Mouse (Mus musculus) heart, postnatal 0 days (tissue): ENCODE data around the gene Chd8. TPM values are rescaled to one million over a fixed set of nuclear protein-coding genes. Genes with fewer than 3 reads are reported as not detected.

ENCODE experiments used
- ATAC-seq: fragments of 200-750 bp; cut with Nextera tagmentation; 2 replicates; pipeline ENCODE4 v1.8.0; 2017; ENCODE audit warnings: low read depth, moderate number of reproducible peaks, moderate library complexity; ENCODE audit not compliant: insufficient read depth
- DNase-seq: peaks from one replicate; pipeline ENCODE4 v3.0.0-alpha.2; 2016; ENCODE audit warnings: low spot score
- H3K27ac ChIP-seq: fragments of 300-500 bp; sonication (generic); 2 replicates; pipeline ENCODE4 v1.5.1; 2014; ENCODE audit warnings: low read depth, mild to moderate bottlenecking
- H3K27me3 ChIP-seq: fragments of 300-500 bp; sonication (generic); 2 replicates; pipeline ENCODE4 v1.6.1; 2014; ENCODE audit warnings: low read length, mixed read lengths; ENCODE audit not compliant: control insufficient read depth, insufficient read depth
- H3K36me3 ChIP-seq: fragments of 300-500 bp; sonication (generic); replicated peaks from 2 replicates; pipeline ENCODE4 v1.6.1; 2014; ENCODE audit warnings: low read length, mixed read lengths; ENCODE audit not compliant: control insufficient read depth, insufficient read depth
- H3K4me1 ChIP-seq: fragments of 300-500 bp; sonication (generic); 2 replicates; pipeline ENCODE4 v1.6.1; 2014; ENCODE audit warnings: antibody characterized with exemption; ENCODE audit not compliant: control insufficient read depth, insufficient read depth
- H3K4me2 ChIP-seq: fragments of 300-500 bp; sonication (generic); 2 replicates; pipeline ENCODE4 v1.6.1; 2014; ENCODE audit warnings: low read depth, mild to moderate bottlenecking, low read length, moderate library complexity
- H3K4me3 ChIP-seq: fragments of 300-500 bp; sonication (generic); 2 replicates; pipeline ENCODE4 v1.5.1; 2014; ENCODE audit warnings: low read depth, low read length
- H3K9ac ChIP-seq: fragments of 300-500 bp; sonication (generic); replicated peaks from 2 replicates; pipeline ENCODE4 v1.6.1; 2014; ENCODE audit warnings: low read depth, low read length, mixed read lengths
- H3K9me3 ChIP-seq: fragments of 300-500 bp; sonication (generic); replicated peaks from 2 replicates; pipeline ENCODE4 v1.6.1; 2016; ENCODE audit warnings: low read length; ENCODE audit not compliant: control insufficient read depth
- CTCF ChIP-seq: IDR thresholded peaks from 2 replicates; pipeline ENCODE4 v1.5.1; 2016; ENCODE audit warnings: antibody characterized with exemption, control low read depth, low read depth
- EP300 ChIP-seq: IDR thresholded peaks from 2 replicates; pipeline ENCODE4 v1.6.1; 2016; ENCODE audit warnings: antibody characterized with exemption, low read depth
- WGBS: fragments of 180-500 bp; shearing (Covaris S2); extraction: QIAGEN DNeasy Blood & Tissue Kit; methylation state at CpG from one replicate; pipeline ENCODE4 v1.1.7; 2014; 5-methylcytosine and 5-hydroxymethylcytosine counted together
- polyA plus RNA-seq: library from polyadenylated mRNA; unstranded; fragments of >200 nt; fragmentation: Nextera tagmentation; extraction: Ambion mirVana; gene quantifications from 2 replicates; pipeline ENCODE4 v1.2.1, GENCODE M21; 2015
- total RNA-seq: library from RNA; depleted of rRNA; stranded (reverse); fragments of >200 nt; gene quantifications from 2 replicates; pipeline ENCODE4 v1.2.3, GENCODE M21; 2014; ENCODE audit warnings: low replicate concordance

Gene Chd8
- total and polyA plus RNA-seq, 2 experiments from 2014 or later, result 13.0 to 28.8 TPM

DNA sequence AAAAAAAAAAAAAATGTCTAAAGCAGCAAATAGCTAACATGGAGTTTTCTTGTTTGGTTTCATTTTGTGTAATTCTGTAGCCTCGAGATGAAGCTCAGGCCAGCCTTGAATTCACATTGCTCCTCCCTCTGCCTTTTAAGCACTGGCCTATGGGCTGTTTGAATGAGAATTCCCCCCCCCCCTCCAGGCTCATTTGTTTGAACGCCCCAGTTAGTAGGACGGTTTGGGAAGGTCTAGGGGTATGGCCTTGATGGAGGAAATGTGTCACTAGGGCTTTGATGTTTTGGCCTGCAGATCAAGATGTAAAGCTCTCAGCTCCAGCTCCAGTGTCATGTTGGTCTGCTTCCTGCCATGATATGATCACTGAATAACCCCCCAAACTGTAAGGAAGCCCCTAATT, 15.2 kb upstream of the Chd8 start:
- no peak for ATAC-seq
- H3K4me3 ChIP-seq, result no peak overlapping the region
- peaks cover 37% of the 10 kb centered on the region for H3K36me3 ChIP-seq

DNA sequence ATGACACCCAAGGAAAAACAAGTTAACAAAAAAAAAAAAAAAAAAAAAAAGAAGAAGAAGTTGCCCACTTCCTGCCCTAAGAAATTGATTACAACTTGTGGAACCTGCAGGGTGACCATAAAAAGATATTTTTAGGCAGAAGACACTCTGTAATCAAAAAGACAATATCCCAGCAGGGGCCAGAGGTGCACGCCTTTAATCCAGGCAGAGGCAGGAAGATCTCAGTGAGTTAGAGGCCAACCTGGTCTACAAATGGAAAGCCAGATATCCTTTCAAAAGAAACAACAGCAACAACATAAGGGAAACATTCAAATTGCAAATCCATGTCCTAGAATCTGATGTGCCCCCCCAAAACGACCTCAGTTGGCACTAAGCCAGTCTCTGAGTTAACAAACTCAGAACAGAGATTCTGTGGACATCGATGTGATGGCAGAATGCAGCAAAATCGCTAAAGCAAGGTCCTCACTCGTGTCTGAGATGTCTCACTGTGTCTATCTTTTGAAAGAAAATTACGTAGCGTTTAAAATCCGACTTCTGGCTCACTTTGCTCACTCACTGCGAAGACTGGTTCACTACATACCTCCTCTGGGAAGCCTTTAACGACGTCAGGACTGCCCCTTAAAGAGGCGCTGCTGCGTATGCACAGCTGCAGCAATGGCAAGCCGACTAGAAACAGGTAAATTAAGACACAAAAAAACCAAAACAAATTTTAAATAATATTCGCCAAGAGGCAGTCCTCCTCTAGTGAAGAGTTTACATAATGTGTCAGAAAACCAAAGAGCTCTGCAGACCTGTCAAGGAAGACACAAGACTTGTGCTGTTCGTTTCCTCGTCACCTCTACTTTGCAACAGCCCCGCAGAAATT, 1.0 kb downstream of the Chd8 start:
- no peak for DNase-seq
- 6% methylated on average over 18 of the region's 18 CpGs for WGBS
- Histone ChIP-seq H3K27me3 (no peaks in the 10 kb centered on the region), H3K36me3 (no peaks in the 10 kb centered on the region), H3K27ac (peak overlapping the region; percentile 95), H3K4me2 (peak overlapping the region; percentile 86), H3K9ac (peak overlapping the region; percentile 86), H3K4me3 (peak overlapping the region; percentile 86), H3K4me1 (peaks cover 11% of the 10 kb centered on the region; the same call in 1 of the 2 replicates), H3K9me3 (no peaks in the 10 kb centered on the region)
- no peak for ATAC-seq
- TF ChIP-seq CTCF, result no peak

More for the DNA sequence above, 15.2 kb upstream of the Chd8 start:
- DNase-seq, result no peak
- WGBS, result 59% methylated on average over 3 of the region's 3 CpGs
- Histone ChIP-seq H3K4me1 (no peaks in the 10 kb centered on the region), H3K4me2 (no peak overlapping the region), H3K9me3 (no peaks in the 10 kb centered on the region), H3K27me3 (no peaks in the 10 kb centered on the region), H3K27ac (no peak overlapping the region), H3K9ac (no peak overlapping the region)
- TF ChIP-seq CTCF (no peak), EP300 (no peak)

DNA sequence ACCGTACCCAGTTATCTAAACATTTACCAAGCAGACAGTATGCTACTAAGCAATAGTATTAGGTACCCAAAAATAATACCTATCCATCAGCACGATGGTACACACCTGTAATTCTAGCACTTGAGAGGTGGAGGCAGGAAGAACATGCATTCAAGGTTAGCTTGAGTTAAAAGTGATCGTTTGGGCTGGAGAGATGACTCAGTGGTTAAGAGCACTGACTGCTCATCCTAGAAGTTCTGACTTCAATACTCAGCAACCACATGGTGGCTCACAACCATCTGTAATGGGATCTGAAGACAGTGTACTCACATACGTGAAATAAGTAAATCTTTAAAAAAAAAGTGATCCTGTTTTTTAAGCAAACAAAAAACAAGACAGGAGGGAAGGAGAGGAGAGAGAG, 11.5 kb downstream of the Chd8 start:
- H3K4me2 ChIP-seq, result no peak overlapping the region
- DNase-seq (no peak), ATAC-seq (no peak)
- H3K9me3 ChIP-seq, result no peaks in the 10 kb centered on the region
- H3K36me3 ChIP-seq, result no peaks in the 10 kb centered on the region
- TF ChIP-seq EP300 (no peak), CTCF (no peak)
- no peak overlapping the region for H3K9ac ChIP-seq
- no peaks in the 10 kb centered on the region for H3K27me3 ChIP-seq
- H3K4me1 ChIP-seq, result 0 out of 2 replicates have a peak, but pooled peaks cover 7% of the 10 kb centered on the region
- no peak overlapping the region for H3K27ac ChIP-seq
- WGBS, result 72% methylated on average over 4 of the region's 4 CpGs
- no peak overlapping the region for H3K4me3 ChIP-seq

DNA sequence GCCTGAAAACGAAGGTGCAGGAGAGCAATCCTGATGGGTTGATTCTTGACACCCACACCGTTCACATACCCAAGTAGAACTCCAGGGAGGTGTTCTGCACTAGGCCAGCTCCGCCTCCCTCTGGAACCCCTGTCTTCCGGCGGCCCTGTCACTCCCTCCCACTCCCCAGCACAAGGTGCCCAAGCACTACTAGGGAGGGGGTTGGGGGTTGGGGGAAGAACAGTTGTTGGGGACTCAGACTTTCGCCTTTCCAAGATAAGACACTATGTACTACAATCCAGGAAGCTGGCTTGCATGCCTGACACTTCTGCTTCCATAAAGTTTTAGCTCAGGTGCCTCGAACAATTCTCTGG, 12.9 kb downstream of the Chd8 start:
- peak; percentile 45 for ATAC-seq
- WGBS, result 8% methylated on average over 7 of the region's 7 CpGs

DNA sequence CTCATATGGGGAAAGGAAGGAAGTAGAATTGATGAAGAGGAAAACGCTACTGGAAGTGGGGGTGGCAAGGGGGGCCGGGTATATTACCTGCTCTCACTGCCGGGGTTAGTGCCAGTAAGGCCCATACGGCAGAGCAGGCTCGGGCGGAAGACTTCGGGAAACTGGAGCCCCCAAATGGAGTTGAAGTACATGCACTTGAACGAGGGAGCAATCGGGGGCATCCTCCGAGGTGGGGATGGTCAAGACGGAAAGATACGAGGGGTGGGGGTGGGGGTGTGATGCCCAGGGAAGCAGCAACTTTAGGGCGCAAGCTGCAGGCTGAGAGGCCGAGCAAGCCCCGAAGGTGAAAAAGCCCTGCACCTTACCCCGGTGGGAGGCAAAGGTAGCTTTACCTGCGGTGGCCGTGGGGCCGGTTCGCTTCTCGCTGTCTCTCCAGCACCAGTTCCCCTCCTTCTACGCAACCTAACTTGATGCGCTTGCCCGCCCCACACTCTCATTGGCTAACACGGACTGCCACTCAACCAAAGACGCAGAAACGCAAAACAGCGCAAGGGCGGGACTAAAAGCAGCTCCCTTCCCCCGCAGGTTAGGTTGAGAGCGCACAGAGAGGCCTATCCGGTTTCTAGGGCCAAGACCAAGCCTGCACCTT, 13.4 kb downstream of the Chd8 start:
- H3K4me3 ChIP-seq, result peak overlapping the region; percentile 79
- H3K9me3 ChIP-seq, result no peaks in the 10 kb centered on the region
- H3K27me3 ChIP-seq, result no peaks in the 10 kb centered on the region
- H3K36me3 ChIP-seq, result no peaks in the 10 kb centered on the region
- H3K4me1 ChIP-seq, result 0 out of 2 replicates have a peak, but pooled peaks cover 7% of the 10 kb centered on the region
- peak overlapping the region; percentile 68 for H3K9ac ChIP-seq
- ATAC-seq (peak; percentile 99), DNase-seq (peak; percentile 97)
- WGBS, result under 1% methylated on average over 32 of the region's 32 CpGs
- TF ChIP-seq CTCF (no peak), EP300 (no peak)
- H3K27ac ChIP-seq, result peak overlapping the region; percentile 73
- H3K4me2 ChIP-seq, result peak overlapping the region; percentile 65

More for the DNA sequence above, 12.9 kb downstream of the Chd8 start:
- no peak for DNase-seq
- Histone ChIP-seq H3K4me1 (0 out of 2 replicates have a peak, but pooled peaks cover 7% of the 10 kb centered on the region), H3K9me3 (no peaks in the 10 kb centered on the region), H3K27me3 (no peaks in the 10 kb centered on the region), H3K9ac (peak overlapping the region; percentile 61), H3K27ac (peak overlapping the region; percentile 73), H3K4me3 (peak overlapping the region; percentile 79), H3K4me2 (peak overlapping the region; percentile 65), H3K36me3 (no peaks in the 10 kb centered on the region)
- no peak for TF ChIP-seq EP300
- no peak for TF ChIP-seq CTCF
